Comparison of ENCODE assay signal across 25 mouse cellular contexts in genomic region chr2:172597056-172597455, GRCm38 (mm10). TPM values are rescaled to one million over a fixed set of nuclear protein-coding genes. Genes with fewer than 3 reads are reported as not detected.
DNase-seq lines count a peak whose midpoint lies in the region; ATAC-seq lines count a peak whose summit lies in the region.
"Had no signal": no experiment of that assay in that cellular context is flagged by ENCODE, and none has a peak within 500 bp of the region (broad histone marks: within the 10 kb centered on the region; RNA-seq: fewer than 3 reads in every experiment).

No protein-coding gene starts in this region.

- no peak overlapping the region for H3K4me3 ChIP-seq in midbrain, embryonic 11.5 days (ENCODE audit: low read depth, low read length)
- no peak overlapping the region for H3K4me3 ChIP-seq in midbrain, embryonic 16.5 days (ENCODE audit: low read depth, low read length)
- H3K4me3 ChIP-seq in embryonic facial prominence, embryonic 10.5 days = no peak overlapping the region
- H3K4me3 ChIP-seq in liver, embryonic 11.5 days (ENCODE audit: low read depth, low read length) = no peak overlapping the region
- H3K4me3 ChIP-seq: embryonic facial prominence, embryonic 15.5 days; forebrain, embryonic 13.5 days; gastrocnemius, adult 2 months; hindbrain, embryonic 12.5 days; hindbrain, embryonic 15.5 days; intestine, embryonic 15.5 days had no signal

- 53% methylated on average over 6 of the region's 7 CpGs for WGBS in midbrain, embryonic 11.5 days
- 43% methylated on average over 7 of the region's 7 CpGs for WGBS in midbrain, embryonic 16.5 days
- 52% methylated on average over 7 of the region's 7 CpGs for WGBS in embryonic facial prominence, embryonic 10.5 days
- WGBS in liver, embryonic 11.5 days = 72% methylated on average over 7 of the region's 7 CpGs

- H3K9me3 ChIP-seq in midbrain, embryonic 11.5 days (ENCODE audit: control insufficient read depth, low read length) = no peaks in the 10 kb centered on the region
- H3K9me3 ChIP-seq in midbrain, embryonic 16.5 days (replicated peaks; ENCODE audit: control insufficient read depth, low read length, poor library complexity, severe bottlenecking) = no peaks in the 10 kb centered on the region
- no peaks in the 10 kb centered on the region for H3K9me3 ChIP-seq in embryonic facial prominence, embryonic 10.5 days
- no peaks in the 10 kb centered on the region for H3K9me3 ChIP-seq in liver, embryonic 11.5 days (ENCODE audit: control insufficient read depth, low read length)
- H3K9me3 ChIP-seq: embryonic facial prominence, embryonic 15.5 days; forebrain, embryonic 13.5 days; hindbrain, embryonic 12.5 days; hindbrain, embryonic 15.5 days; intestine, embryonic 15.5 days had no signal

- no peaks in the 10 kb centered on the region for H3K36me3 ChIP-seq in midbrain, embryonic 11.5 days (ENCODE audit: control insufficient read depth, insufficient read depth, low read length)
- no peaks in the 10 kb centered on the region for H3K36me3 ChIP-seq in midbrain, embryonic 16.5 days (ENCODE audit: control insufficient read depth, insufficient read depth, low read length)
- H3K36me3 ChIP-seq in embryonic facial prominence, embryonic 10.5 days (replicated peaks) = no peaks in the 10 kb centered on the region
- no peaks in the 10 kb centered on the region for H3K36me3 ChIP-seq in liver, embryonic 11.5 days (ENCODE audit: control insufficient read depth, insufficient read depth, low read length)
- H3K36me3 ChIP-seq: embryonic facial prominence, embryonic 15.5 days; hindbrain, embryonic 12.5 days; hindbrain, embryonic 15.5 days; intestine, embryonic 15.5 days had no signal

- H3K27me3 ChIP-seq in midbrain, embryonic 11.5 days (ENCODE audit: control insufficient read depth, insufficient read depth, low read length) = no peaks in the 10 kb centered on the region
- no peaks in the 10 kb centered on the region for H3K27me3 ChIP-seq in midbrain, embryonic 16.5 days (ENCODE audit: control insufficient read depth, insufficient read depth, low read depth, low read length)
- H3K27me3 ChIP-seq in embryonic facial prominence, embryonic 10.5 days (replicated peaks; ENCODE audit: low read depth, poor library complexity, severe bottlenecking) = peaks cover 21% of the 10 kb centered on the region; the same call in 1 of the 2 replicates
- H3K27me3 ChIP-seq in liver, embryonic 11.5 days (replicated peaks; ENCODE audit: control insufficient read depth, insufficient read depth, low read length) = no peaks in the 10 kb centered on the region; the same call in 1 of the 2 replicates
- H3K27me3 ChIP-seq: embryonic facial prominence, embryonic 15.5 days; forebrain, embryonic 13.5 days; hindbrain, embryonic 15.5 days; intestine, embryonic 15.5 days; Patski had no signal

- no peak overlapping the region for H3K27ac ChIP-seq in midbrain, embryonic 11.5 days (ENCODE audit: low read depth, low read length)
- H3K27ac ChIP-seq in midbrain, embryonic 16.5 days (ENCODE audit: low read length) = no peak overlapping the region
- peak overlapping the region; percentile 45 for H3K27ac ChIP-seq in embryonic facial prominence, embryonic 10.5 days (replicated peaks)
- H3K27ac ChIP-seq in liver, embryonic 11.5 days (ENCODE audit: low read depth, low read length) = no peak overlapping the region
- H3K27ac ChIP-seq: embryonic facial prominence, embryonic 15.5 days; forebrain, embryonic 13.5 days; gastrocnemius, adult 2 months; hindbrain, embryonic 12.5 days; hindbrain, embryonic 15.5 days; intestine, embryonic 15.5 days had no signal

- peak; percentile 82 for DNase-seq in midbrain, embryonic 11.5 days (ENCODE audit: low spot score, missing footprints)
- no peak for DNase-seq in embryonic facial prominence, embryonic 10.5 days (ENCODE audit: low spot score)
- peak; percentile 18 for DNase-seq in fibroblast of lung, adult 2 months (ENCODE audit: low read depth)
- DNase-seq in liver, embryonic 11.5 days (ENCODE audit: low spot score) = no peak
- DNase-seq in testis, postnatal 14 days (ENCODE audit: low spot score) = no peak
- no peak for DNase-seq in cerebellum, adult 8-10 months
- DNase-seq: adrenal gland, postnatal 10 days; adrenal gland, postnatal 36 days; cerebellum, adult 18-20 months; cerebellum, adult 9-11 months; cerebellum, postnatal 25 days; forebrain, postnatal 0 days; gastrocnemius, adult 2 months; gastrocnemius, postnatal 14 days; heart, adult 11 months had no signal

- no peak overlapping the region for H3K9ac ChIP-seq in midbrain, embryonic 11.5 days (ENCODE audit: low read length)
- H3K9ac ChIP-seq in midbrain, embryonic 16.5 days (ENCODE audit: low read depth, low read length) = no peak overlapping the region
- no peak overlapping the region for H3K9ac ChIP-seq in liver, embryonic 11.5 days (ENCODE audit: low read depth, low read length)
- H3K9ac ChIP-seq: embryonic facial prominence, embryonic 15.5 days; forebrain, embryonic 13.5 days; forebrain, postnatal 0 days; hindbrain, embryonic 12.5 days; hindbrain, embryonic 15.5 days; intestine, embryonic 15.5 days had no signal

- H3K4me2 ChIP-seq in midbrain, embryonic 11.5 days = no peak overlapping the region
- no peak overlapping the region for H3K4me2 ChIP-seq in midbrain, embryonic 16.5 days (ENCODE audit: low read length)
- no peak overlapping the region for H3K4me2 ChIP-seq in liver, embryonic 11.5 days
- H3K4me2 ChIP-seq: embryonic facial prominence, embryonic 15.5 days; forebrain, embryonic 13.5 days; heart, embryonic 11.5 days; hindbrain, embryonic 12.5 days; hindbrain, embryonic 15.5 days; intestine, embryonic 15.5 days had no signal

- no peak for ATAC-seq in midbrain, embryonic 11.5 days (ENCODE audit: low FRiP score)
- no peak for ATAC-seq in midbrain, embryonic 16.5 days
- ATAC-seq in liver, embryonic 11.5 days (replicated peaks; ENCODE audit: low FRiP score) = no peak
- ATAC-seq: forebrain, embryonic 13.5 days; forebrain, postnatal 0 days; intestine, embryonic 15.5 days; Patski had no signal

- H3K4me1 ChIP-seq in midbrain, embryonic 11.5 days (ENCODE audit: control insufficient read depth, insufficient read depth, low read length) = no peaks in the 10 kb centered on the region
- no peaks in the 10 kb centered on the region for H3K4me1 ChIP-seq in midbrain, embryonic 16.5 days (ENCODE audit: control insufficient read depth, insufficient read depth, low read length)
- peaks cover 34% of the 10 kb centered on the region for H3K4me1 ChIP-seq in embryonic facial prominence, embryonic 10.5 days
- H3K4me1 ChIP-seq in liver, embryonic 11.5 days (replicated peaks; ENCODE audit: control insufficient read depth, insufficient read depth, low read length) = no peaks in the 10 kb centered on the region
- H3K4me1 ChIP-seq: forebrain, embryonic 13.5 days; hindbrain, embryonic 12.5 days; hindbrain, embryonic 15.5 days; intestine, embryonic 15.5 days had no signal

RNA-seq across cellular contexts. Expression of gene Tfap2c, which starts 47.7 kb away (rescaled TPM):
- polyA plus RNA-seq in midbrain, embryonic 11.5 days (2014; fragmentation: Nextera tagmentation; extraction: Ambion mirVana) = 2.8 and 4.5 TPM in 2 replicates
- 0.20 and 0.25 TPM in 2 replicates for polyA plus RNA-seq in midbrain, embryonic 16.5 days (2015; fragmentation: Nextera tagmentation; extraction: Ambion mirVana)
- polyA plus RNA-seq in embryonic facial prominence, embryonic 10.5 days (2016; fragmentation: Nextera tagmentation; extraction: Ambion mirVana) = 13.7 and 15.4 TPM in 2 replicates
- polyA plus RNA-seq in liver, embryonic 11.5 days (2014; fragmentation: Nextera tagmentation; extraction: Ambion mirVana) = 0.30 and 0.33 TPM in 2 replicates
- polyA plus RNA-seq: heart, embryonic 14.5 days; heart, postnatal 0 days had no signal

Comparison
In these comparisons a context has a peak if more than half of its experiments do, and no peak if none do; other contexts are left out.
1. DNase-seq: peak in midbrain, embryonic 11.5 days (single experiment) and fibroblast of lung, adult 2 months (single experiment); none in embryonic facial prominence, embryonic 10.5 days (single experiment), liver, embryonic 11.5 days (single experiment), testis, postnatal 14 days (single experiment) and cerebellum, adult 8-10 months (single experiment).